Mouse (Mus musculus): ENCODE data around the gene Poc5. TPM values are rescaled to one million over a fixed set of nuclear protein-coding genes. Genes with fewer than 3 reads are reported as not detected.

The Poc5 gene
- total RNA-seq, 2 experiments from 2014 or later: 10.5 to 13.4 TPM

Small RNA genes within 50 kb of the gene (microRNA-seq; reads per million reads assigned to microRNA genes)
- not detected for gene Gm25213

Other genes with a start within 250 kb of the Poc5 start
- under 1 TPM; 0.21 to 0.36 TPM for gene Ankdd1b, start 82.9 kb downstream of the Poc5 start, total RNA-seq (2021)
- gene Gm17622, start 102.4 kb downstream of the Poc5 start, total RNA-seq (2021): not detected
- 1 to 10 TPM; 5.6 to 5.9 TPM for gene Polk, start 154.3 kb downstream of the Poc5 start, total RNA-seq (2021)
- 10 to 100 TPM; 35.8 to 41.1 TPM for gene Col4a3bp, start 154.3 kb downstream of the Poc5 start, total RNA-seq (2021)